Mouse (Mus musculus): ENCODE measurements around the gene Negr1. TPM values are rescaled to one million over a fixed set of nuclear protein-coding genes. Genes with fewer than 3 reads are reported as not detected.

The Negr1 gene
- total RNA-seq, 4 experiments from 2014 or later = 5.5 to 12.2 (median 7.3) TPM

DNA sequence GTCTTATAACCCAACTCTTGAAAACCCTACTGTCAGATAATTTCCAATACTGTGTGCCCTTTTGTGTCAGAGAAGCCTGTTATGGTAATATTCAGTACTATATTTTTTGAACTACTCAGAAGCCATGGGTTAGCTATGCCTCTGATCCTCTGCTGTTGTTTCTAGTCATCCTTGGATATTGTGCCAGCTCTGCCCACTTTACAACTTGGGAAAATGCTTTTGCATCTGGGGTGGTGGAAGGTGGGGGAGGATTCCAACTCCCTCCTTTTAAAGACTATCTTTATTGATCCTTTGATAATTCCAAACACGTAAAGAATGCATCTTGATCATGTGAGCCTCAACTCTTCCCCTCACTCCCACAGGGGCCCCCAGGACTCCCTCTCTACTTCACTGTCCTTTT, 361.6 kb downstream of the Negr1 start:
- no peak for DNase-seq

DNA sequence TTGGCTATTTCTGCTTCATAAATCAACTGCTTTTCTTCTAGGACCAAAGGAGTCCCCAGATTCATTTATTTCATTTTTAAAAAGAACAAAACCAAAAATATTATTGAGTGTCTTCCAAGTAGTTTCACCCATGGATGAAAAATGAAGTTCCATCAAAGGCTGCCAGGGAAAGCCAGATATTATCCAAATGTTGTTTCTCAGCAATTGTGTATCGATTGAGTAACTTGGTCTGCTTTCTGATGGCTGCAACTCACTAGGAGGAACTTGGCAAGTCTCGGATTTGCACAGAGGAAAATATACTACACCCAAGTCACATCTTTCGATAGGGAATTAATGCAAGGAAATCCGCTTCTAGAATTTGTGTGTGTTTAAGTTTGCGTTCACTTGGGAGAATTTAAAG, 363.5 kb downstream of the Negr1 start:
- DNase-seq = no peak

DNA sequence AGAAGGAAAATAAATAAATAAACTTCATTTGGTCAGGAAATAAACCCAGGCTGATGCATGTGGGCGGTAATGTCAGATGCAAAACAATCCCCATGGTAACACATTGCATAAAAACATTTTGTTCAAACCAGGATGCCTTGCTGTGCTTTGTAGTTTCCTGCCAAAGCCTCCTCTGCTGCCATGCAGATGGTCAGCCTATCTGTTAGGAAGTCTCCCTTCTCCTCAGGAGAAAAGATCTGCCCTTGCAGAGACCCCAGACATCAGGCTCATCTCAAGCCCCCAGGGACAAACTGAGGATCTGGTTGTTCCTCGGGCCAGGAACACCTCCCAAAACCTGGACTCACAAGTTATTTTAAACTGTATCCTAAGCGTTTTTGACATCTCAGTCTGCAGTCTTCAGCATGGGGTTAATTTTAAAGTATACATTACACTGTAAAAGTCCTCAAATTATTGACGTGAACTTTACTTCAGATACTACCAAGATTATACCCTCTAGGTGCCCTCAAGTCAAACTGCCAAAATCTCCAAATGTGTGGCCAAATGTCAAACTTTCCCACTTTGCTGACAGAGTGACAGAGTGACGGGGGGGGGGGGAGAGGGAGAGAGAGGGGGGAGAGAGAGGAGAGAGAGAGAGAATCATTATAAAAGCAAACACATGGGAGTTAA, 366.9 kb downstream of the Negr1 start:
- DNase-seq = no peak

DNA sequence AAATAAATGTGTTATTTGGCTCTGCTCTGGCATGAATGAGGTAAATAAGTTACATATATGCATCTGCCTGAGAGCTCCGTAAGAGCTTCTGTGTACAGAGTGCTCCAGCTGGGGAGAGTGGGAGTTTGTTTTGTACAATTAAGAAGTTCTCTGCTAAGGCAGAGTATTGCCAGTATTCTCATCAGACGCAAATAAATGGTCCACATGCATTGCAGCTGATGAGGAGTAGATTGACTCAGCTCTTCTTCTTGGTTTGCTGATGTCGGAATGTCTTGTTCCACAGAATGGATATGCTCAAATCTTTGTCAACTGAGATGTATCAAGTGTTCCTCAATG, 367.4 kb downstream of the Negr1 start:
- DNase-seq = no peak

DNA sequence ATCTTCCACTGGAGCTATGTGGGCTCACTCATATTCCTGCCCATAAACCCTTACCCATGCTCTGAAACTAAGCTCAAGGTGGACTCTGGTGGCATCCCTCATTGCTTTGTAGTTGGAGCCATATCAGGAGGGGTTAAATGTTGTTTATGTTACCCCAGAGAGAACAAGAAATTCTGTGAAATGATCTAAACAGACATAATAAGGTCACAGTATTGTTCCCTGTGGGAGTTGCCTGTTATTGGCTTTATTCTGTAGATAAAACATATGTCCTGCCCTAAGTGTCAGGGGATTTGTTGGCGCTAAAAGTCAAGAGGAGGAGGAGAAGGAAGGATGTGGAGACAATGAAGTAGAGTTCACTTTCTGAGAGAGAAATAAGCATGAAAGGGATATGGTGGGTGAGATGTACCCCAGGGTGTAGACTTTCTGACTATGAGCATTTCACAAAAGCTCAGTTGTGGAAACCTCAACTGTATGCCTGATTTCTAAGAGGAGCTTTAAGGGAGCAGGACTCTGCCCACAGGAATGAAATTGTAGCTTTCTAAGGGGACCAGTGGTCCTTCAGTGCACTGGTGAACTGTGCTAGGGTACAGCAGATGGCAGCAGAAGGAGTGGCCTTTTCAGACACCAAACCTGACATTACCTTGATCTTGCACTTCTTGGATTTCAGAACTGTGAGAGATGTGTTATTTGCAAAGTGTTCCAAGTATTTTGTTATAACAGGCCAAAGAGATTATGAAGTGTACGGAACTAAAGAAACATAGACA, 368.3 kb downstream of the Negr1 start:
- no peak for DNase-seq

DNA sequence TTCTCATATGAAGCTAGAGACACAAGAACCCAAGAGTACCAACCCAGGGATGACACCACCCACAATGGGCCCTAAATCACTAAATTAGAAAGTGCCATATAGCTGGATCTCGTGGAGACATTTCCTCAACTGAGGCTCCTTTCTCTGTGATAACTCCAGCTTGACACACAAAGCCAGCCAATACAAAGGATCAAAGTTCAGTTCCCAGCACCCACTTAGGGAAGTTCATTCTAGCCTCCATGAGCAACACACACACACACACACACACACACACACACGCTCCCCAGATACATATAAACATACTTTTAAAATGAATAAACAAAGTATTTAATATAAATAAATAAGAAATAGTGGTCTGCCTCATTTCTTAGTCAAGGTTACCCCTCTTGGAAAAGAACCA, 369.4 kb downstream of the Negr1 start:
- DNase-seq = no peak

DNA sequence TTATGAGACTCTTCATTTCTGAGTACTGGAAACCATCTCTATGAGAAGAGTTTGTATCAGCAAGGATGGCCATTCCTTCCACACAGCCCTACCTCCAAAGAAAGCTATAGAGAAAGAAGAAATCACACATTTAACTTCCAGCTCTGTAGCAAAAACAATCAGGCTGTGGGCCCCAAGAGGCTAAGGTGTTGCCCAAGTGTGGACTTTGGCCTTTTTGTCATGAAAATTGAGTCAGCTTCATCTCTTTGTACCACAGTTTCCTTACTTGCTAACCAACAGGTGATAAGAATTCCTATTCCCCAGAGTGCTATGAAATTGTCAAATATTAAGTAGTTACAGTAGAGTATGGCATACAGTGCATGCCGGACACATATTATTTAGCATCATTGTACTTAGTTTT, 369.9 kb downstream of the Negr1 start:
- no peak for DNase-seq

DNA sequence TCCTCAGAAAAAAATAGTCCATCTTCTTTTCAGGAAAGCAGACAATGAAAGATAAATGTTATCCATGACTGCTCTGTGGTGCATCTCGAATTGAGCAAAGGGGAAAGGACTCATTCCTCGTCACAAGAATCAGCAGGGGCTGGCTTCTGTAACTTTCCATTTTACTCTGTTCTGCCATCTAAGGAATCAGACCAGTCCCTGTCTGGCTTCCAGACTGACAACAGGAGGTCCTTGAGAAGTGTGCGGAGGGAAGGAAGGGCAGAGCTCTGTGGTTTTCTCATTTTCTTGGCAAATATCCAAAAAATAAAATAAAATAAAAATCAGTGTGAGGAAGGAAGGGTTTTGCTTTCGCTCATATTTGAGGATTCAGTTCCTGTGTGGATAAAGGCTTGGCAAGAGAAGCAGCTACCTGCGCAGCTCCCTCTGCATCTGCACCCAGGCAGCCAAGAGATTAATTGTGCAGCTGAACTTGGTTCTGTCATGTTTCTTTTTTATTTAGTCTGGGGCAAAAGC, 373.2 kb downstream of the Negr1 start:
- DNase-seq = no peak

DNA sequence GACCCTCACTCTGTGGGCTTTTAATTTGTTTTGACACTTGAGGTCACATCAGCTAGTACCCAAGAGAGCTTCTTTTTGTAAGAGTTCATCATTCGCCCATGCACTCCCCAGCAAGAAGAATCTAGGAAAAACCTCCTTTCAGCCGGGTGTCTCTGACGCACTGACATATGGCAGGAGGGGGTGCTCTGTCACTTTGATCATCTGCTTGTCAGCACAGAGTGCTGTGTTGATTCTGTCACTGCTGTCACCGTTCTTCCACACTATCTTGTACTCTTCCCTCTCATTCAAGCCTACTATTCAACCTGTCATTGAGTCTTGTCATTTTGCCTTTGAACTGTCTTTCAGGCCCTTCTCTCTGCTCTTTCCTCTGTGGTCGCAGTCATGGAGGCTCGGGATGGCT, 385.8 kb downstream of the Negr1 start:
- DNase-seq = no peak

DNA sequence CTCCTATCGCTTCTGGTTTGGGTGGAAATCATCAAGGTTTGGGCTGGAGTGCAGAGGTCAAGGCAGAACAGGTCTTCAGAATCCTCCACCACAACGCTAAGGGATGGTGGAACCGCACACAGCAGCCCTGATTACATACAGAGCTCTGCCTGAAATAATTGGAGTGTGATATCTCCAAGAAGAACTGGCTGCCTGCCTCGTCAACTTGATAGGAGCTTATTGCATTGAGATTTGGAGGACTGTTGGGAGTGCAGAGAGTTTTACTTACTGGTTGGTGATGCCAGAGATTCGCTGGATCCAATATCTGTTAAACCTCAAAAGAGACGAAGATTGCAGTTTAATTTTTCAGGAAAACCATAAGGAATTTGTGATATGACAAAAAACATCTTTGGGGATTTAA, 391.4 kb downstream of the Negr1 start:
- no peak for DNase-seq

DNA sequence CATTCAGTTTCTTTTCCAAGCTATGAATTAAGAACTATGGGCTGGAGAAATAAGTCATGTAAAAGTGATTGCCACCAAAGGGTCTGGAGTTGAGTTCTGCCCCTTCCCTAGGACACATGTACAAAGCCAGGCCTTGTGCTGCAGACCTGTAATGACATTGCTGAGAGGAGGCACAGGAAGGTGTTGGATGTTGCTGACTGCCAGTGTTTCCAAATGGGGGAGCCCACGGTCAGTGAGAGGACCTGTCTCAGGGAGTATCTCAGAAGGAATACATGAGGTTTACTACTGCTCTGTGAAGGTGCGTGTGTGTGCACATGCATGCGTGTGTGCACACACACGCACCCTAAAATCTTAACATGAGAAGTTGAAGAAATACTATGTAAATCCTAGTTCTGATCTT, 393.5 kb downstream of the Negr1 start:
- no peak for DNase-seq

DNA sequence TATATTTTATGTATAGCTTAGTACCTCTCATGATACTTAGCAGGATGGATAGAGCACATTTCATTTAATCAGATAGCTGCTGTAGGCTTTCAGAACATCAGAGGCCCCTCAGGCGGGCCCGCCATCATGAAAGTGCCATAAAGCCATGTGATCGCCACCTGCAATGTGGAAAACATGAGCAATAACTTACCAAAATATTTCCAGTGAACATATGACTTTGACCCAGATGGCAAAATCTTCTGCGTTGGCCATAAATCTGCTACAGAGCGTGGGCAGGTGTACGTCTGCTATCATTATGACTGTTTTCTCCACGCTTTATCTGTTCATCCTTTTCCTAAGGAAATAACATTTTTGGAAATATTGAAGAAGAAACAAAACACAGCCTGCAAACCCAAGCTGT, 397.0 kb downstream of the Negr1 start:
- DNase-seq = no peak

DNA sequence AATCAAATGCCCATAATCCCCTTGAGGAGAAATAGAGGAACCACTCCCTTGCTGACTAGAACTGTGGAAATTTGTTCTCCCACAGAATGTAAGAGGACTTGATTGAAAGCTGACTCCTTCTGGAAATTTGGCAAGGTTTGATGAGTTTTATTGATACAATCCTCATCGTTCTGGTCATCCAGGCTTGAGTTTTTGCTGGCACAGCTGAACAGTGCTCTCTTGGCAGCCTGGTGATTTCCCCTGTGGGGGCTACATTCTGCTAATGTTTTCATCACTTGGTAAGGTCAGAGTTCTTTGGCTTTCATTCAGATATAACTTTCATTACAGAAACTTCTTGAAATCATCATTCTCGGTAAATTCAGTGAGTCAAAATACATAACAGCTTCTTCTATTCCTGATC, 407.2 kb downstream of the Negr1 start:
- no peak for DNase-seq

DNA sequence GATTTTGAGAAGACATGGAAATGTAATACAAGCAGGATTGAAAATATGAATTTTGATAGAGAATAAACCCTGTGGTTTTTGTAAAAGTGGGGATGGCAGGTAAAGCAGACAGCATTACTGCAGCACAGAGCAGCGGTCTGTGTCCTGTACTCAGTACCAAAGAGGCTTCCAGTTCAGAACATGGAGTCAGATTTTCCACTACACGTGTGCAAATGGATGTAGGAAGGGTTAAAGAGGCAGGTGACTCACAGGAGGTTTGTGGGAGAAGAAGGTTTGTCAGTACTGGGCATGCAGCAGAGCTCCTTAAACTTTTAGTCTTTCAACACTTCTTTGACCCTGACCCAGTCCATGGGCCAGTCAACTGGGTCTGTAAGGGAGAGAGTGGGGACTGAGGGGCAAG, 409.5 kb downstream of the Negr1 start:
- no peak for DNase-seq

DNA sequence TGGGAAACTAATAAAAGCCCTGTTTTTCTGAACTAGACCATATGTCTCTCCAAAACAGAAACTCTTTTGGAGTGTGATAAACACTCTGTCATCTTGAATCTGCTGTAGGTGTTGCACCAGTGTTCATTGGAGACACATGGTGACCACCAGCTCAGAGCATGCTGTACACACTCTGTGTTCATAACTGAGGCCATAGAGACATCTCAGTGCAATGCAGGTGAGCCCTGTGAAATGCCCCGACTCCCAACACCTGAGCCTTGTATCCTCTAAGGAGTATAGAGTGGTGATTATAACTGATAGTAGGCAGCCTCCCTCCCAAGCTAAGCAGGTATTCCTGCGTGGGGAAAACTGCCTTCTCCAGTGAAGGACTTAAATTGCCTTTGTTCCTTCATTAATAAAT, 415.2 kb downstream of the Negr1 start:
- DNase-seq = no peak

DNA sequence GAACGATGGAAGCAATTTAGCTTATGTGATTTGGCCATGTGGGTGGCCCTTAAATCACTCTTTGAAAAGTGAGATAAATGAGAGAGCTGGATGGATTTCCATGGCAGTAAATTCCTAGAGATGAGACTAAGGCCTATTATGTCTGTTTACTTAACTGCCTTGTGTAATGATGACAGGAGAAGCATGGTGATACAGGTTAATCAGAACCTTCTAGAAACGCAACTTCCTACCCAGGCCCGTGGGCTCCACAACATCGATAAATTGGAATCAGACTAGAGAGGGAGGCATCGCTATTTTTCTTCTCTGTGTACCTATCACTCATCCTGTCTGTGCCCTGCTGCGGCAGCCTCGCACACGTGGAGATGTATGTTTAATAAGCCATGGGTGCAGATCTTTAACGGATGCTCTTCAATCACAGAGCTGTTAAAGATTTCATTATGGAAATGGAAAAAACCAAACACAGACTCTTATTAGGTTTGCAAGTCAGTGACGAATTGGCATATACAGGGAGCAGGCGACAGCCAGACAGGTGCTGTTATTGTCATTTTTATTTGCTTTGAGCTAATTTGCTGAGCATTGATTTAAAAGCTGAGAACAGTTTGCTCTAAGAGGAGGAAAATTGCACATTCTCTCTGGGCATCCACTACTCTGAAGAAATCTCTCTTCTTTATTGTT, 418.6 kb downstream of the Negr1 start:
- DNase-seq = no peak

DNA sequence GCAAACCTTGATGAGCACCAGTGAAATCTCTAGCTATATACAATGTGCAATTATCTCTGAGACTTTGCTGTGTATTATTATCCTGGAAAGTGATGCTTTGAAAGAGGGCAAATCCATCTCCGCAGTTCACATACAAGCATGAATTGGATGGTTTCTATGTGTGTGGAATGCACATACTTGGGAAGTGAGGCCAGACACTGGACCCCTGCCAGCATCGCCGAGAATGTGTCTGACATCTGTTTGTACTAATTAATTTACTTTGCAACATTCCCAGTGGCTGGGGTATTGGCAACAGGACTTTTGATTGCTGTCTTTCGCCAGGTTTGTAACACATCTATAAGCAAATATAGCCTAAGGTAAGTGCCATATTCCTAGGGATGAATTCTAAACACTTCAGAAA, 420.5 kb downstream of the Negr1 start:
- no peak for DNase-seq

DNA sequence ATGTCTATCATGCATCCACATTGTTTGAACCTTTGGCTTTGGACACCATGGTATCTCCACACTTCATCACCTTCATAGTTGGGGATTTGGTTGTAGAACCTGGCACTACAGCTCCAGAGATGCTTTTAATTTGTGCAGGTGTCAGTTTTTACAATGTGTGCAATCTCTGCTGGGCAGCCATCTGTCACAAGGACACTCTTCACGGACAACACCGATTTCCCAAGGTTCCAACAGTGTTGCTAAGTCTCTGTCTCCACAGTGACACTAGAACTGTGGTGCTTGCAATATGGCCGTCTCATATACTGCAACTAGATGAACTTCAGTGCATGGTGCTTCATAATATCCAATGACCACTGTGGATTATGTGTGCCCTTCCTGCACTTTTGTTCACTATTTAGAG, 425.5 kb downstream of the Negr1 start:
- no peak for DNase-seq

DNA sequence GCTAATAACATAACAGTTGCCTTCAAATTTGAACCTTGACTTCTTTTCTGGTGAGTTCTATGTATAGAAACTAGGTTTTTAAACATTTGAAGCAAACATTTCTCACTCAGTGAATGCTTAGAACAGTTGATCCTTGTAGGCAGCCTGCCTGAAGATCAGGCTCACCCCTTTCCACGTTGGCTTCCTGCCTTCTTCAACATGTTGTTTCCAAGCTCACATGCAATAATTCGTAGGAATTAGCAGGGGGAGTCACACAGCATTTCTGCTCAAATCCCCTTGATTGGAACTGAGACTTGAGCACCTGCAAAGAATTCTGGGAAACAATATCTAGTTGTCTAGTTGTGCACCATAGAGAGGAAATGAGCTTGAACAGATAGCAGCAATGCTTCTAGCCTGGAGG, 430.6 kb downstream of the Negr1 start:
- DNase-seq = no peak

DNA sequence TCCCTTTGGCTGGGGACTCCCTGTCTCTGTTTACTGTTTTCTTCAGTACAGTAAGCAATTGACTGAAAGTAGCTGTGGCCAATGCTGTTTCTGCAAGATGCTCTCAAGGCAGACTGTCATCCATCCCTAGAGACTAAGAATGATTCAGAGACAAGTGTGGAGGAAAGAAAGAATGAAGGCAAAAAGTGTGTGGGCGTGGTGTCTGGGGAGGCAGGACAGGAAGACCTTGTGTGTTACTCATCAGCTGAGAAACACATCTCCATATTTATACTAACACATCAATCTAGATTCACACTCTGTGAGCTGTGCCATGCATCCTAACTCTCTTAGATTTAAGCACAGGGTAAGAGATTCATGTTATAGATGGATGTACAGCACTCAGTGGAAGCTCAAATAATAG, 431.2 kb downstream of the Negr1 start:
- no peak for DNase-seq

DNA sequence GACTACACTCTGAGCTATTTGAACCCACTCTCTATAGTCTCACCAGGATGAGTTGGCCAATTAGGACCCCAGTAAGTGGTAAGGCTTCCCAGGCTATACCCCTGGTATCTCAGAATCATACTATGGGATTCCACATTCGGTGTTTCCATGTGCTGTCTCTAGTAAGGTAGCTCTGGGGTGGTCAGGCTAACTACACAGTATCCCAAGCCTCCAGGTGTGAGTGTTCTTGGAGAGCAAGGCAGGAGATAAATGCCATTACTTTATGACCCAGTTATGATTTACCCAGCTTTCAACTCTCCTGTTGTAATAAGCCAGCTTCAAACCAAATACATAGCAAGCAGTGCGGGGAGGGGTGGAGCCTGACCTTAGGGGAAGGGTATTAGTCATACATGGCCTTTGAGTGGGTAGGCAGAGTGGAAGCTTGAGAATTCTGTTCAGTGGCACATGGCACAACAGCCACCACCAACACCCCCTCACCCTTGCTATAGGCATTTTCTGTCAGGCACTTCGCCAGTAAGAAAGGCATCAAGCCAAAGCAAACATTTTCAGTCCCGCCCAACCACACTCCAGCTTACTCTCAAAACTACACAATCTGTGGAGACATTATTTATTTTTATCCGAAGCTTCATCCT, 437.7 kb downstream of the Negr1 start:
- DNase-seq = no peak

DNA sequence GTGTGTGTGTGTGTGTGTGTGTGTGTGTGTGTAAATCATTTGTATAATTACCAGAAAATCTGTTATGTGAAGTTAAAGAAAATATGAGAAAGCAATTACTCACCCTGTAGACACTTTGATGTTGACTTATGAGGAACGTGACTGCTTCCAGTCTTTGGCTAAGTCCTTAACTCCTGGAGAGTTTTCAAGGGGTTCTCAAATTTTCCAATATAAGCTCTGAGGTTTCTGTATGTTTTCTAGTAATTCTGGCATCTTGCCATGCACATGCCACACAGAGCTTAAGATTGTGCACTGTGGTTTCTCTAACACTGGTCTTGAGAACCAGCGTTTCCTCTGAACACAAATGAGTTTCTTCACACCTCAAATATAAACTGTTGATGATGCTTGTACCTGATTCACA, 460.0 kb downstream of the Negr1 start:
- DNase-seq = no peak

DNA sequence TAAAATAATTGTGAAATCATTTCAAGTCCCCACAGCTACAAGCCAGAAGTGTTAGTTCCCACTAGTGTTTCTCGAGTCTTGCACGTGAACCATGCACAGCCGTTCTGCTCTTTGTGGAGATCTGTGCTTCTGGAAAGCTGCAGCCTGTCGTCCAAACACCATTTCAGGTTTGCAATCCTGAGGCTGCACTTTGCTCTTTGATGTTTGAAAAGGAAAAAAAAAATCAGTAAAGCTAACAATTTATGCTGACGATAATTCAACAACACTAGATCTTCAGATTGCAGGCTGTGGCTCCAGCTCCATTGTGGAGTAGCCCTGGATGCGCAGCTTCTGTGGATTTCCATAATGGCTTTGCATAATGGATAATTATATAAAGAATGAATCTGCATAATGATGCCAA, 463.0 kb downstream of the Negr1 start:
- DNase-seq = no peak
